Mouse (Mus musculus) lung, embryonic 15.5 days (tissue): ENCODE data around the gene Actrt2. TPM values are rescaled to one million over a fixed set of nuclear protein-coding genes. Genes with fewer than 3 reads are reported as not detected.

Experiments
- ATAC-seq: fragments of 200-750 bp; cut with Nextera tagmentation; 2 replicates; pipeline ENCODE4 v1.8.0; 2017; ENCODE audit warnings: moderate number of reproducible peaks, borderline replicate concordance; ENCODE audit not compliant: low FRiP score, low TSS enrichment; ENCODE audit errors: extremely low read depth
- H3K27ac ChIP-seq: fragments of 300-500 bp; sonication (generic); 2 replicates; pipeline ENCODE4 v1.5.1; 2015; ENCODE audit warnings: moderate library complexity, mild to moderate bottlenecking, inconsistent platforms
- H3K27me3 ChIP-seq: fragments of 300-500 bp; sonication (generic); 2 replicates; pipeline ENCODE4 v1.6.1; 2015; ENCODE audit warnings: inconsistent platforms
- H3K36me3 ChIP-seq: fragments of 300-500 bp; sonication (generic); 2 replicates; pipeline ENCODE4 v1.6.1; 2015; ENCODE audit warnings: inconsistent platforms
- H3K4me1 ChIP-seq: fragments of 300-500 bp; sonication (generic); 2 replicates; pipeline ENCODE4 v1.6.1; 2015; ENCODE audit warnings: inconsistent platforms
- H3K4me2 ChIP-seq: fragments of 300-500 bp; sonication (generic); 2 replicates; pipeline ENCODE4 v1.6.1; 2015; ENCODE audit warnings: inconsistent platforms, mild to moderate bottlenecking, moderate library complexity
- H3K4me3 ChIP-seq: fragments of 300-500 bp; sonication (generic); 2 replicates; pipeline ENCODE4 v1.5.1; 2015; ENCODE audit warnings: mild to moderate bottlenecking, inconsistent platforms
- H3K9ac ChIP-seq: fragments of 300-500 bp; sonication (generic); 2 replicates; pipeline ENCODE4 v1.6.1; 2015; ENCODE audit warnings: inconsistent platforms
- H3K9me3 ChIP-seq: fragments of 300-500 bp; sonication (generic); 2 replicates; pipeline ENCODE4 v1.6.1; 2016; ENCODE audit warnings: inconsistent platforms
- WGBS: fragments of 180-500 bp; shearing (Covaris S2); methylation state at CpG from one replicate; pipeline ENCODE4 v1.1.7; 2015; 5-methylcytosine and 5-hydroxymethylcytosine counted together
- polyA plus RNA-seq: library from polyadenylated mRNA; unstranded; fragments of >200 nt; fragmentation: Nextera tagmentation; extraction: Ambion mirVana; gene quantifications from 2 replicates; pipeline ENCODE4 v1.2.1, GENCODE M21; 2015

Actrt2 gene
- polyA plus RNA-seq, 1 experiment from 2014 or later: not detected

DNA sequence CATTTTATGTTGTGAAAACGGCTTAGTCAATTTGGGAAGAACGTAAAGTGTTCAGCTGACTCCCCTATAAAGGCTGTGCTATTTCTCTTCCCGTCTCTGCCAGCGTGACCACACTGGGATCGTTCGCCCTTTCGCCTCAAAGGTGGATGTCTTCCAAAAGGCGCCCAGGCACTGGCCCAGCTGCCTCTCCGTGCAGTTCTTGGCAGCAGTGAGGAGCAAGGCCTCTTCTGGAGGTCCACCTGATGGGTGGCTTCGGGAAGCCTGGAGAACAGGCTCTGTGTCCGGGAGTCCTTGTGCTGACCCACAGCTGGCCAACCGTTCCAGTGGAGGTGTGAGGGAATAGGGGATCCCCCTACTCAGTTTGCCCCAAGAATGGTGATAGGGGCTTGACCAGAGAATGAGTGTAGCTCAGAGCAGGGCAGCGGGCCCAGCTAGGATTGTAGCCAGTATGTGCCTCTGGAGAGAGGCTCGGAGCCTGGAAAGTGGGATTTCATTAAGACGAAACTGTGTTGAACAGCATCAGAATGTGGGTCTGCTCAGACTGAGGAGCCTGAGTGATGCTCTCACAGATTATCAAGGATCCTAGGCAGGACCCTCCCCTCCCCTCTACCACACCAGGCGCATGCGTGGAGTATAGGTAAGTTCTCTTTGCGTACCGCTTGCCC, 18.5 kb downstream of the Actrt2 start:
- WGBS: 74% methylated on average over 19 of the region's 19 CpGs
- peaks cover 10% of the 10 kb centered on the region; the same call in 1 of the 2 replicates for H3K27me3 ChIP-seq
- ATAC-seq: no peak

DNA sequence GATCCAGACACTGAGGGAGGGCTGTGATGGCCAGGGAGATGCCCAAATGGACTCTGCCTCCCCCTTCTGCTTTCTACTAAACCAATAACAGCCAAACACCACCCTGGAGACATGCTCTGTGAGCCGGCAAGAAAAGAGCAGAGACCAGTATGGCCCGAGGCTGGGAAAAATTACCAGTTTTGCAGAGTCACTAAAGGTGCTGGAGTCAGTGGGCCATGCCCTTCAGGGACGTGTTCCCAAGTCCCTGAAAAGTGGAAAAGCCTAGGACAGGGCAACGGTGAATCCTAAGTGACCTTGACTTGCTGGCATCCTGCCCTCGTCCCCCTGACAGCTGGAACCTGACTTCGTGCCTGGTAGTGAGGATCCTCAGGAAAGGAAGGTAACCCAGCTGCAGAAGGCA, 25.2 kb downstream of the Actrt2 start:
- H3K4me3 ChIP-seq: no peak overlapping the region
- H3K27ac ChIP-seq: no peak overlapping the region
- H3K4me2 ChIP-seq: no peak overlapping the region
- 24% methylated on average over 6 of the region's 6 CpGs for WGBS
- peaks cover 10% of the 10 kb centered on the region; the same call in 1 of the 2 replicates for H3K4me1 ChIP-seq
- no peaks in the 10 kb centered on the region for H3K9me3 ChIP-seq
- H3K9ac ChIP-seq: no peak overlapping the region
- ATAC-seq: no peak
- no peaks in the 10 kb centered on the region for H3K36me3 ChIP-seq
- peaks cover 72% of the 10 kb centered on the region for H3K27me3 ChIP-seq

More for the DNA sequence above, 18.5 kb downstream of the Actrt2 start:
- H3K9ac ChIP-seq: no peak overlapping the region
- H3K36me3 ChIP-seq: no peaks in the 10 kb centered on the region
- H3K9me3 ChIP-seq: no peaks in the 10 kb centered on the region
- H3K4me3 ChIP-seq: no peak overlapping the region
- H3K4me2 ChIP-seq: no peak overlapping the region
- H3K4me1 ChIP-seq: peaks cover 9% of the 10 kb centered on the region
- H3K27ac ChIP-seq: no peak overlapping the region

DNA sequence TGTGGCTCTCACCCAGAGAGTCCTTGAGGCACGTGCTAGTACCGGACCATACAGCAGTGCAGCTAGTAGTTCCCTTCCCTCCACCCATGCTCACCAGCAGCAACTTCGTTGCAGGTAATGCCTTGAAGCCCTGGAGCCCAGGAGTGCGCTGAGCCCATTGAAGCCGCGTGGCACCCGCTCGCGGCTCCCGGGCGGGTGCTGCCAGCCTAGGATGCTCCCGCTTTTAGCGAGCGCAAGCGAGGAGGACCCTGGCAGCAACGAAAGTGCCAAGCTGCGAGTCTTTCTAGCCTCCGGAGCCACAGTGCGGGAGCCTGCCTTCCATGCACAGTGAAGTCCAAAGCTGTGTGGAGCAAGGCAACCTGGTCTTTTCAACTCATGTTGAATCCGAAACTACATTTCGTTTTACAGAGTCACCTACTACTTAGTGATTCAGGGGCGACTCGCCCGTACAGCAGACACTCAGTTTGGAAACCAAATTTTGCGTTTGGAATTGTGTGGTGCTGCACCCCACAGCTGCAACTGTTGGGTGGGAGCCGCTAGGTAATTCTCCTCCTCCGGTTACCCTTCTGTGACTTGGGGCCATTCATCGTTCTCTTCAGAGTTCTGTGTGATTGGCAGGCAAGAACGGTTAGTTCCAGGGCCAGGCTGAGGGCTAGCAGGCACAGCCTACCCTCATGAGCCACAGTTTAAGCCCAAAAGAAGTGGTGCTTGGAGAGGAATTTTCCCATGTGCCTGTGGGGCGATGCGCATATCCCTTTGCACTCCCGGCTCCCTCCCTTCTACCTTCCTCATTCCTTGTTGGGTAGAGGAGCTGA, 26.2 kb downstream of the Actrt2 start:
- 4% methylated on average over 32 of the region's 32 CpGs for WGBS
- Histone ChIP-seq H3K27me3 (peaks cover 80% of the 10 kb centered on the region), H3K36me3 (no peaks in the 10 kb centered on the region), H3K4me3 (no peak overlapping the region), H3K4me1 (peaks cover 19% of the 10 kb centered on the region), H3K27ac (no peak overlapping the region), H3K9me3 (no peaks in the 10 kb centered on the region), H3K4me2 (peak overlapping the region; percentile 36; the same call in 1 of the 2 replicates), H3K9ac (no peak overlapping the region)
- no peak for ATAC-seq

DNA sequence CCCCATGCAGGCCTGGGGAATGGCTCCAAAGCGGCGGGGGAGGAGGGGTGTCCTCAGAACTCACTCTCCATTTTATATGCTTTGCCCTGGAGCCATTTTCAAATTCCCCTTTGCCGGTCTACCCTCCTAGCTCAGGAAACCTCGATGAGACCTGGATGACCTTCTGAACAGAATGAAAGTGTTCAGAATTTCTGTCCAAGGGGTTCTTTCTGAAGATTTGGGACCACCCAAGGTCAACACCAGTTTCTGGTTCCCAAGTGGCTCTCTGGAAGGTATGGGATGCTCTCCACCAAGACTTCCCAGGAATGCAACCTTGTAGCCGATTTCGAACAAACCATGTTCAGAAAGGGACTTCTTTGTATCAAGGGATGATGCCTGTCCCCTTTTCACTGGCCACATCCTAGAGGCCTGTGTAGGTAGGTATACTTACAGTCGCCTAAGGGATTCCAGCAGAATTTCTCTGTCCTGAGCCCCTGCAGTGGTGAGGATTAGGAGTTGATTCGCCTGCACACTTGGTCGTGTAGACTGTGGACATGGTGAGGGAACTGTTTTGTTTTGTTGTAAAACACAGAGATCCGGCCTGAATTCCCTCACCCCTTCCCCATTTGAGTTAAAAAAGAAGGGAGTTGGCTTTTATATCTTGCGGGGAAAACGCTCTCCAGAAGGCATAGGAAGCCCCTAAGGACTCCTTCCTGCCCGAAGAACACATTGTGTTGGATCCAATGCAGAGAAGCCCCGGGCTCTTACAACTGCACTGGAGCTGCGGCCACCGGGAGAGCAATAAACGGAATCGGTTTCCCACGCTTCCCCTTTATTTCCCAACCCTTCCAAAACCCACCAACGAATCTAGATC, 27.0 kb downstream of the Actrt2 start:
- Histone ChIP-seq H3K4me1 (peaks cover 19% of the 10 kb centered on the region), H3K4me3 (no peak overlapping the region), H3K9me3 (no peaks in the 10 kb centered on the region), H3K27ac (no peak overlapping the region), H3K9ac (no peak overlapping the region), H3K36me3 (no peaks in the 10 kb centered on the region), H3K4me2 (peak overlapping the region; percentile 36; the same call in 1 of the 2 replicates), H3K27me3 (peaks cover 80% of the 10 kb centered on the region)
- WGBS: 14% methylated on average over 20 of the region's 20 CpGs
- ATAC-seq: no peak

DNA sequence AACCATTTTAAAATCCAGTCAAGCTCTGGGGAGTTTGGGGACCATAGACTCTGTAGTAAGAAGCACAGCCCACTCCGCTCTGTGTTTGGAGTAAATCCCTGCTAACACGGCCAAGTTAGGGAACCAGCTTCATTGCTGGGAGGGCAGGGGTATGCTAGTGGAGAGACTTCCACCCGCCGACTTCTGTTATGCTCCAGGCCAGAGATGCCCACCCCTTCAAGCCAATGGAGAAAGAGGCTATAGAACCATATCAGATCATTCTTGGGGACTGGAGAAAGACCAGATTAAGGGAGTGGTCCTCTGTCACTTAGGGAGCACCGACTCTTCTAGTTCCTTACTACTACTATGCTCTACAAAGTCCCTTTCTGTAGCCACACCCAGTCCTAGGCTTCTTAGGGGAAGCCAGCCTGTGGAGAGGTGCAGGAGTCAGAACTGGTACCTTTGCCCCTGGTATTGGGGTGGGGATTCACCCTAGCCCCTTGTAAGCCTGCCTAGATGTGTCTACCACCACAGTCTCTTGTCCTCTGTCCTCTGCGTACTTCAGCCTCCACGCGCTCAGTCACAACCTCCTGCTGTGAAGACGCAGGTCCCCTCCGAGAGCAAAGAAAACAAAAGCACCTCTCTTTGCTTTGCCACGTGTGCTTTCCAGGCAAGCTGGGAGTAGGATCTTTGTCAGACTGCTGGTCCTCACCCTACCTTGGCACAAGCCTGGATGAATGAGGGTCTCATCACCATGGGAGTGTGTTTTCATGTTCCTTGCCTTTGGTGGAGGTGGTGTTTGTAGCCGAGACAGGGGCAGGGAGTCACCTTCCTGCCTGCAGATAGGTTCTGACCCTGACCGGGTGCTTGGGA, 27.9 kb downstream of the Actrt2 start:
- Histone ChIP-seq H3K4me3 (no peak overlapping the region), H3K9ac (no peak overlapping the region), H3K4me1 (peaks cover 19% of the 10 kb centered on the region), H3K27ac (no peak overlapping the region), H3K27me3 (peaks cover 78% of the 10 kb centered on the region), H3K36me3 (no peaks in the 10 kb centered on the region), H3K4me2 (peak overlapping the region; percentile 35), H3K9me3 (no peaks in the 10 kb centered on the region)
- 15% methylated on average over 13 of the region's 13 CpGs for WGBS
- ATAC-seq: no peak

DNA sequence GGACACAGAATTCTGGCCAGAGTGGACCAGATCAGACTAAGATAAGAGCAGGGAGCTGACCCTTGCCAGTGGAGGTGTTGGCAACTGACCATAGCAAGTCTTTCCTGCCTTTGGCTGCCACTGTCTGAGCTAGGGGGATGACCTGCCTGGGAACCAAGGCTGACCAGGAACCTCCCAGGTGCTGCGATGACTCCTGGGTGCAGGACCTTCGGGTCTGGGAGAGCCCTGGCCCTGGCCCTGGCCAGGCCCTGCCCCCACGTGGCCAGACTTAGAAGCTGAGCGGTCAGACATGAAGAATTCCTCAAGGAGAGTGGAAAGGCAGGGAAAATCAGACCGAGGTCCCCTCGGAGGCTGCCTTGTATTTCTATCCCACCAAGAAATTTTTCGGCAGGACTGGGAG, 28.5 kb downstream of the Actrt2 start:
- H3K4me2 ChIP-seq: peak overlapping the region; percentile 35
- peak overlapping the region; percentile 14; the same call in 1 of the 2 replicates for H3K4me3 ChIP-seq
- H3K27ac ChIP-seq: no peak overlapping the region
- ATAC-seq: no peak
- H3K9ac ChIP-seq: no peak overlapping the region
- no peaks in the 10 kb centered on the region for H3K9me3 ChIP-seq
- WGBS: 1% methylated on average over 7 of the region's 7 CpGs
- no peaks in the 10 kb centered on the region for H3K36me3 ChIP-seq
- peaks cover 19% of the 10 kb centered on the region for H3K4me1 ChIP-seq
- H3K27me3 ChIP-seq: peaks cover 81% of the 10 kb centered on the region

DNA sequence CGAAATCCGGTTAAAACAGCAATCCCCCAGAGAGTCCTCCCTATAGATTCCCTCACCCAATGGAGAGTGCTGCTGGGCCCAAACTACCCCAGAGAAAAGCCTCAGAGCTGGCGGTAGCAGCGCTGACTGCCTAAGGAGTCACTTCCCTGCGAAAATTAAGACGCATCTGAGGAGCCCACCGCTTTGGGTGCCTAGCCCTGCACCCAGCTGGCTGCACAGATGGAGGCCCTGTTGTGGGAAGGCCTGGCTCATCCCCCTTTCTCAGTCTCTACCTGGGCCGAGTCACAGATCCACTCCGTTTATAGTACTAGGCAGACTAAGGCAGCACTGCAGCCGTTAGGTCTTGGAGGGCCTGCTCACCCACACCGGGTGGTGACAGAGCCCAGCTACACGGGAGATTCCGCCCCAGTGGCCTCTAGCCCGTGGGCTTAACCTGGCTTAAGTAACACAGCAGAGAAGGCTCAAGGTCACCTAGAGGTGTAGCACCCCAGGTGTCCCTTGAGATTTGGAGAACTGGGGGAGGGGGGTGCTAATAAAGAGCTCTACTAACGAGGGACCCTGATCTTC, 29.3 kb downstream of the Actrt2 start:
- peaks cover 81% of the 10 kb centered on the region for H3K27me3 ChIP-seq
- WGBS: 7% methylated on average over 15 of the region's 15 CpGs
- no peaks in the 10 kb centered on the region for H3K36me3 ChIP-seq

DNA sequence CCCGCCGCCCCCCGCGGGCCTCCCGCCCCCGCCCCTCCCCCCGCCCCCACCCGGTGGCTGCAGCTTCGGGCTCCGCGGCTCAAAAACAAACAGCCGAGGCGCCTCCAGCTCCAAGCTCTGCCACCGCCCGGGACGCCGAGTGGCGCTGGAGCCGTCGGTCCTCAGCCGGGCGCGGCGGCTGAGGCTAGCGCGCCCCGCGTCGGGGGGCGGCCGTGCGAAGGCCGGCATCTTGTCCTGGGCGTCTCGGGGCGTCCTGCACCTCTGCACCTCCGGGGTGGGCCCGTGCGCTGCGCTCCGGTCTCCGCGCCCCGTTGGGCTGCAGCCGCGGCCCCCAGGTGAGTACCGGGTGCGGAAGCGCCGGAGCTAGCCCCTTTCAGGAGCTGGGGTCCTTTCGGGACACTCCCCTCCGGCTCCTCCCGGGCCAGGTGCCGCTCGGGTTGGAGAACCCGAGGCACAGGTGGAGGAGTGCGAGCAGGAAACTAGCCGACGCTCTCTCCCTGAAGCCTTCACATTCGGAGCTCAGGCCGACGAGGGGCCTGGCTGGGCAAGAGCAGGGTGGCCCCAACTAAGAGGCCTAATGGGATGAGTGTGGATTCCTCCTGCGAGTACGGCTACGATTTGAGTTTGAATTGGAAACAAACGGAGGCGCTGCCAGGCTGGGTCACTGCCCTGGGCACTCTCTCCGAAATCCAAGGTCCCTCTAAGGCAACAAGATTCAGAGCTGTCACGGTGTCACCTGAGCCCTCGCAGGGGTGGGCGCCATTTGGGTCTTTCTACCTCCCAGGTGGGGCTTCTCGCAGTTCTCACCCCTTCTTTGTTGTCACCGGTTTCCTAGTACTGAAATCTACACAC, 30.0 kb downstream of the Actrt2 start:
- H3K27ac ChIP-seq: peak overlapping the region; percentile 94
- peak overlapping the region; percentile 59 for H3K9ac ChIP-seq
- H3K4me1 ChIP-seq: peaks cover 19% of the 10 kb centered on the region
- H3K36me3 ChIP-seq: no peaks in the 10 kb centered on the region
- WGBS: 2% methylated on average over 53 of the region's 73 CpGs
- H3K4me3 ChIP-seq: peak overlapping the region; percentile 54
- H3K9me3 ChIP-seq: no peaks in the 10 kb centered on the region
- ATAC-seq: no peak
- peak overlapping the region; percentile 82 for H3K4me2 ChIP-seq
- H3K27me3 ChIP-seq: peaks cover 81% of the 10 kb centered on the region

More for the DNA sequence above, 29.3 kb downstream of the Actrt2 start:
- Histone ChIP-seq H3K4me3 (peak overlapping the region; percentile 54), H3K4me2 (peak overlapping the region; percentile 82), H3K9ac (peak overlapping the region; percentile 59), H3K27ac (peak overlapping the region; percentile 94; the same call in 1 of the 2 replicates), H3K4me1 (peaks cover 19% of the 10 kb centered on the region), H3K9me3 (no peaks in the 10 kb centered on the region)
- ATAC-seq: no peak

DNA sequence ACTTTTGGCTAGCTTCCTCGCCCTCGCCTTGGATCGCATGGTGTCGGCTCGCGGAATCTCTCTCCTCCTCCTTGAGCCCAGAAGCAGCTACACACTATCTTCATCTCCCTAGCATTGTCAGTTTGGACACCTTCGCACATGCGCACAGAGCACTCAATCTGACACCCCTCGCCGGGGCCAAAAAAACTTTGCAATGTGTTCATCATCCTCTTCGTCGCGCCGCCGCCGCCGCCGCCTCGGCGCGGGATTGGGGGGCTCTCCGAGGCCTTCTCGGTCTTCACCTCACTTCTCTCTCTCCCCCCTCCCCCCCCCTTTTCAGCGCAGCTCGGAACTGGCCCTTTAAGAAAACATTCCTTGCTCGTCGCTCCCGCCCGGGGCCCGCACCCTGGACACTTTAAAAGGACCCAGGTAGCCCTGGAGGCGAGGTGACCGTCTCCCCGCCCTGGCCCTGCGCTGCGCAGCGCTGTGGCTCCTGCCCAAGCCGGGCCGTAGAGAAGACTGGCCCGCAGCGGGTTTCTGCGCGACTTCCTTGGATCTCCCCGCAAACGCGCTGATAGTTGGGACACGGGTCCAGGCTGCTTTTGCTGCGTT, 30.9 kb downstream of the Actrt2 start, which contains the start of gene Prdm16:
Gene Prdm16 (minus strand): TSS at position 153 of the 591 bp plus-strand sequence.
- Histone ChIP-seq H3K27ac (peak within 1 kb of the TSS; percentile 94), H3K4me1 (peaks cover 19% of the 10 kb centered on the region), H3K9ac (peak within 1 kb of the TSS; percentile 59), H3K4me2 (peak within 1 kb of the TSS; percentile 82), H3K27me3 (peaks cover 79% of the 10 kb centered on the region), H3K36me3 (no peaks in the 10 kb centered on the region), H3K9me3 (no peaks in the 10 kb centered on the region), H3K4me3 (peak within 1 kb of the TSS; percentile 54)
- 1% methylated on average over 47 of the region's 47 CpGs for WGBS
- ATAC-seq: peak; percentile 28; the same call in 1 of the 2 replicates
